Mouse (Mus musculus): Measurements from ENCODE around the gene Fxyd5. TPM values are rescaled to one million over a fixed set of nuclear protein-coding genes. Genes with fewer than 3 reads are reported as not detected.
A peak's percentile ranks its signal among the peaks of the same experiment; 100 is the strongest.

Gene Fxyd5
- 8.0 and 8.1 TPM in 2 replicates for polyA plus RNA-seq (2016; fragmentation: Nextera tagmentation; extraction: Ambion mirVana)

DNA sequence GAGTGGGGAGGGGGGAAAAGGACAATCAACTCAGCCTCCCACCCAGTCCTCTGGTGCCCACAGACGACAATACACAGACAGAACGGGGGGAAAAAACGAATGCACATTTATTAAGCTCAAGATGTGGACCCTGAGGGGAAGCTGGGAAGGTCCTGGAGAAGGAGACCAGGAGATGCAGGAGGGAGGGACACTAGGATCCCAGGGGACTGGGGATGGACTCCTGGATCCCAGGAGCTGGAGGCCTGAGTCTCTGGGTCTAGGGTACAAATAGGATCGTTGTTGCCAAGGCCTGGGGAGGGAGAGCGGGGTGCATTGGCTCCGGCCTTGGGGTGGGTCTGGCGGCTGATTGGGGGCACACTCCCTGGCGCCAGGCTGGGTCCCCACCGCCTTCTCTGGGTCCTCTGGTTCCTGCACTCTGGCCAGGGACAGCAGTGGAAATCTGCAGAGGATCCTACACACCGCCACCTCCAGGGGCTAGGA, at the start of gene Fxyd5:
Gene Fxyd5, minus strand, starts transcription at position 51 of the 480 bp plus-strand sequence.
- 37% methylated on average over 10 of the region's 10 CpGs for whole genome bisulfite sequencing
- H3K9me3 ChIP-seq (replicated peaks): no peaks in the 10 kb centered on the region
- DNase-seq (ENCODE audit: low spot score): no peak
- no peaks in the 10 kb centered on the region for H3K36me3 ChIP-seq
- H3K4me3 ChIP-seq: peak within 1 kb of the TSS; percentile 39
- H3K27ac ChIP-seq: peak within 1 kb of the TSS; percentile 12; the same call in 1 of the 2 replicates
- peaks cover 75% of the 10 kb centered on the region for H3K27me3 ChIP-seq (ENCODE audit: low read depth, poor library complexity, severe bottlenecking)
- H3K4me1 ChIP-seq: peaks cover 13% of the 10 kb centered on the region

DNA sequence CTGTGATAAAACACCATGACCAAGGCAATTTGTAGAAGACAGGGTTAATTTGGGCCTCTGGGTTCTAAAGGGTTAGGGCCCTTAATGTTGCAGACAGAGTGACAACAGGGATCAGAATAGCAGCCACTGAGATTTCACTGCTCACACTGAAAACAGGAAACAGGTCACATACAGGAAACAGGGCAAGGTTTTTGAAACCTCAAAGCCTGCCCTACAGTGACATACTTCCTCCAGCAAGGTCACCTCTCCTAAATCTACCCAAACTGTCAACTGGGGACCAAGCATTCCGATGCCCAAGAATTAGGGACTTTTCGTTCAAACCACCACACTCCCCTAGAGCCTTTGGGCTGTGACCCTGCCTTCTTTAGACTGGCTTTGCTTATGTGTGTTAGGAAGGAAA, 47.4 kb upstream of the Fxyd5 start:
- no peak for DNase-seq (ENCODE audit: low spot score)
- Histone ChIP-seq H3K4me1 (peaks cover 6% of the 10 kb centered on the region; the same call in 1 of the 2 replicates), H3K4me3 (no peak overlapping the region), H3K9me3 (replicated peaks) (no peaks in the 10 kb centered on the region), H3K36me3 (no peaks in the 10 kb centered on the region), H3K27me3 (ENCODE audit: low read depth, poor library complexity, severe bottlenecking) (no peaks in the 10 kb centered on the region), H3K27ac (no peak overlapping the region)
- WGBS: 80% methylated on average over 2 of the region's 2 CpGs

DNA sequence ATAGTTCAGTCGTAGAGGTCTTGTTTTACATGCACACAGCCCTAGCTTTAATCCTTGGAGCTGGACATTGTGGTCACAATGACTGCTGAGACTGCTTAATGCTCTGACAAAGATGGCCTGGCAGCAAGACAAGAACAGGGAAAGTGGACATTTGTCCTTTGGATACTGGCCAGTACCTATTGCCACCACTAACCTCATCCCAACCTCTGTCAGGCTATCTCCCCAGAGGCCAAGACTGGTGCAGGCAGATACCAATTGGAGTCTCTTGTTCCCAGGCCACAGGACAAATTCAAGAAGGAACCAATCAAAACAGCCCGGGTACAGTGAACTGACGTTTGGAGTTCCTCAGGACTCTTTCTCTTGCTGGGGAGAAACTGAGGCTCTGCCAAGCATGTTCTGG, 45.9 kb upstream of the Fxyd5 start:
- no peaks in the 10 kb centered on the region for H3K27me3 ChIP-seq (ENCODE audit: low read depth, poor library complexity, severe bottlenecking)

DNA sequence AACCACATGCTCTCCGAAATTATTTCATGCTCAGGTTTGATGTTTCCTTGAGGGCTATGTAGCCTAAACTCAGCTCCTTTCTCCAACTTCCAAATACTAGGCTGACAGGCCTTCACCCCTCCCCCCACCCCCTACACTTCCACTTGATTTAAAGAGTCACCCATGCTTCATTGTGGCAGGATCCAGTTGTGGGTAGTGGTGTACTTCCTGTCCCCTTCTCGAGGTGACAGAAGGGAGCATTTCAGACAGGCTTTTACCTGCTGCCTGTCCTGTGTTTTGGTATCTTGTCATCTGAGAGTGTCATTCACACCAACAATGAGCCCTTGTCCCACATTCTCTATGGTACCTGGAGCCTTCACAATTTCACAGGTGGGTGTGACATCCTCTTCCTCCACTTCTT, 45.0 kb upstream of the Fxyd5 start:
- no peaks in the 10 kb centered on the region for H3K9me3 ChIP-seq (replicated peaks)
- 56% methylated on average over 2 of the region's 2 CpGs for WGBS
- H3K27ac ChIP-seq: no peak overlapping the region
- H3K4me1 ChIP-seq: peaks cover 20% of the 10 kb centered on the region; the same call in 1 of the 2 replicates
- no peaks in the 10 kb centered on the region for H3K27me3 ChIP-seq (ENCODE audit: low read depth, poor library complexity, severe bottlenecking)
- no peak for DNase-seq (ENCODE audit: low spot score)
- H3K4me3 ChIP-seq: no peak overlapping the region
- no peaks in the 10 kb centered on the region for H3K36me3 ChIP-seq

More for the DNA sequence above, 45.9 kb upstream of the Fxyd5 start:
- Histone ChIP-seq H3K36me3 (no peaks in the 10 kb centered on the region), H3K27ac (no peak overlapping the region), H3K4me1 (peaks cover 14% of the 10 kb centered on the region; the same call in 1 of the 2 replicates), H3K9me3 (replicated peaks) (no peaks in the 10 kb centered on the region), H3K4me3 (no peak overlapping the region)
- no peak for DNase-seq (ENCODE audit: low spot score)
- 80% methylated on average over 3 of the region's 3 CpGs for WGBS

DNA sequence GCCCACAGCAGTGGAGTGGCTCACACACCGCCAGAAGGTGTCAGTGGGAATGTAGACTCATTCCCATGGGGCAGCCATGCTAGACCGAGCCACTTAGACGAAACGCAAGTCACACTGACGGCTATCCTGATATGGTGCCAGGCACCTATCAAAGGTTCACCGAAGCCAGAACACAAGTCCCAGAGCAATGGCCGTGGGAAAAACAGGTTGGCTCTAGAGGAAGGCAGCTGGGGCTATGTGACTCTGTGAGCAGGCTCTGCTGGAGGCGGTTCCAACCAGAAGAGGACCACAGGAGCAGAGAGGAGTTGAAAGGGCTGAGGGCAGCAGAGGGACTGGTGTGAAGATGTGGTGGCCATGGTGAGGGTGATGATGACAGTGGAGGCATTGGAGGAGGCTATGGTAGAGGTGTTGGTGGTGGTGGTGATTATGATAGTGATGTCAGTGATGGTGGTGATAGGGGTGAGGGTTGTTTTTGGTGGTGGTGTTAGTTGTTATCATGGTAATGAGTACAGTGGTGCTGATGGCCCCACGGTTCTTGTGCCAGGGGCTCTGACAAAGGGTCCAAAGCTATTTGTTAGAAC, 44.0 kb upstream of the Fxyd5 start:
- Histone ChIP-seq H3K27me3 (ENCODE audit: low read depth, poor library complexity, severe bottlenecking) (no peaks in the 10 kb centered on the region), H3K9me3 (replicated peaks) (no peaks in the 10 kb centered on the region), H3K27ac (peak overlapping the region; percentile 42; the same call in 1 of the 2 replicates), H3K36me3 (no peaks in the 10 kb centered on the region), H3K4me1 (peaks cover 20% of the 10 kb centered on the region; the same call in 1 of the 2 replicates), H3K4me3 (no peak overlapping the region)
- no peak for DNase-seq (ENCODE audit: low spot score)
- WGBS: 91% methylated on average over 9 of the region's 9 CpGs

DNA sequence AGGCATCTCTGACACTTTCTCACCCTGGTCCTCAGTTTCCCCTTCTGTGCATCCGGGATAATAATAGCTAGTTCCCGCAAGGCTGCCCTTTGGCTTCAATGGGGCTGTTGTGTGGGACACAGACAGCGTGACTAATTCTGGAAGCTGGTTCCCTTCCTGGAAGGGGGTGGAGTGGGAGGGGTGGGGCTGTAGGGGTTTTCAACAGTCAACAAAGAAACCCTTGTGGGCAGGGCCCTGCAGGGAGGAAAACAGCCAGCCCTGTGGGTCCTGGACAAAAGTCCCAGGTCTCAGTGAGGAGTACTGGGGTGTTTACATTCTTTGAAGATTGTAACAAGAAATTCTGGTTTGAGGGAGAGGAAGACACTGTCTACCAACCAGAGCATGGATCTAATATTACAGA, 42.9 kb upstream of the Fxyd5 start:
- H3K27me3 ChIP-seq (ENCODE audit: low read depth, poor library complexity, severe bottlenecking): no peaks in the 10 kb centered on the region
- DNase-seq (ENCODE audit: low spot score): no peak
- no peak overlapping the region for H3K4me3 ChIP-seq
- no peaks in the 10 kb centered on the region for H3K36me3 ChIP-seq
- 65% methylated on average over 3 of the region's 3 CpGs for WGBS
- peak overlapping the region; percentile 42; the same call in 1 of the 2 replicates for H3K27ac ChIP-seq
- no peaks in the 10 kb centered on the region for H3K9me3 ChIP-seq (replicated peaks)
- H3K4me1 ChIP-seq: peaks cover 20% of the 10 kb centered on the region; the same call in 1 of the 2 replicates

DNA sequence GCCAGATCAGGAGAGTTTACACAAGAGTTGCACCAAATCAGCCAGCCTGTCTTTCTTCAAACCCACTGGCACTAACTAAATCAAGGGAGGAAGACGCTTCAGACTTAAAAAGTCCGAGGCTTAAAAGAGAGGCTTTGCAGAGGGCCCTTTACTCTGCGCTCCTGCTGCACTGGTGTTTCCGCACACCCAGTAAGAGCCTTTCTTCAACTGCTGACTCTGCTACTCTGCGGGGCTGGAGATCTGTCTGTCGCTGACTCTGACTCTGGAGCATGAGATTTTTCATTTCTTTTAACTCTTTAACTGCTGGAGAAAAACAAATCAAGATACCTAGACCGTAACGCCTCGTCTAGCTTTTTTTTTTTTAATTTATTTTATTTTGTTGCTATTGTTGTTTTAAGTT, 41.9 kb upstream of the Fxyd5 start:
- Histone ChIP-seq H3K4me1 (peaks cover 20% of the 10 kb centered on the region; the same call in 1 of the 2 replicates), H3K9me3 (replicated peaks) (no peaks in the 10 kb centered on the region), H3K36me3 (no peaks in the 10 kb centered on the region), H3K4me3 (no peak overlapping the region), H3K27me3 (ENCODE audit: low read depth, poor library complexity, severe bottlenecking) (no peaks in the 10 kb centered on the region), H3K27ac (peak overlapping the region; percentile 10; the same call in 1 of the 2 replicates)
- 64% methylated on average over 9 of the region's 9 CpGs for WGBS
- no peak for DNase-seq (ENCODE audit: low spot score)

DNA sequence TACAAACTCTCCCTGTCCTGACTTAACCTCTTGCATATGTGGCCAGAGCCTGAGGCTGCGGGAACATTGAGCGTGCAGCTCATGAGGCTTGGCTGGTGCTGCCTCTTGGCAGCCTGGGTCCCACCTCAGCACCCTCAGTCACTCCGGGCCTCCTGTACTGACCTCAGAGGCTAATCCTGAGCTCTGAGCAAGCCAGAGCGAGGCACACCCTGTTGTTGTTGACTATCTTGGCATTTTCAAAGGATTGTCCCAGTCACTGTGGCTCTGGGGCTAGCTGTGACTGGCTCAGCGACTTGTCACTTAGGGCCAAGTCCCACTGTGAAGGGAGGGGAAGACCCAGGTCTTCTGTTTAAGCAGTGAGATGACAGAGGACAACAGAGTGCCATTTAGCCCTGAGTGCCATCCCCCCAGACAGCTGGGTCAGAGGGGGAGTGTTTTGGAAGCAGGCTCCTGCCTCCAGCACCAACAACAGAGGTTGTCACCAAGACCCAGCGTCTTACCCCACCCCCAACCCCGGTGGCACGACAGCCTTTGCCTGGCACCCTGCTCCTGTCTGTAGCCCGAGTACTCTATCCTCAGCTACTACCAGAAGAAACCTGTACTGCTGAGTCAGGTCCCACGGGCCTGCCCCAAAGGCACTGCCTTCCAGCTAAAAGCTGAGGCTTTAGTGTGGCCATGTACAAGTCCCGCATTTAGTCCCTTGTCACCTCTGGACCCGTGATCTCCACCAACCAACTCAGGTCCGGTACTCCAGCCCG, 40.7 kb upstream of the Fxyd5 start:
- H3K36me3 ChIP-seq: no peaks in the 10 kb centered on the region
- peak overlapping the region; percentile 38; the same call in 1 of the 2 replicates for H3K27ac ChIP-seq

DNA sequence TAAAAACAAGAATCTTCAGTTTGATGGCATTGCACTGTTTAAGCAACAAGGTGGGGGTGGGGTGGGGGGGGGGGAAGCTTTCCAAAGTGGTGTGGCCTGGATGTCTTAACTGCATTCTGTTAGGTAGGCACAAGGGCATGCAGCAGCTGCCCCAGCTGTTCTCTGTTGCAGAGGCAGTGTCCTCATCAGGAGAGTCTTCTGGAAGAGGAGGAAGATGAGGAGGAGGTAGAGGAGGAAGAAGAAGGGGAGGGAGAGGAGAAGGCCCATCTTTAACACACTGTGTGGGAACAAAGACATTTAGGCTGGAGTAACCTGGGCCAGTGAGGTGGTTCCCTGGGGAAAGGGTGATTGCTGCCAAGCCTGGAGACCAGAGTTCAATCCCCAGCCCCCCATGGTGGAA, 39.8 kb upstream of the Fxyd5 start:
- no peak for DNase-seq (ENCODE audit: low spot score)
- Histone ChIP-seq H3K27ac (no peak overlapping the region), H3K36me3 (no peaks in the 10 kb centered on the region), H3K4me3 (no peak overlapping the region), H3K4me1 (peaks cover 32% of the 10 kb centered on the region), H3K9me3 (replicated peaks) (no peaks in the 10 kb centered on the region), H3K27me3 (ENCODE audit: low read depth, poor library complexity, severe bottlenecking) (no peaks in the 10 kb centered on the region)

More for the DNA sequence above, 40.7 kb upstream of the Fxyd5 start:
- DNase-seq (ENCODE audit: low spot score): no peak
- Histone ChIP-seq H3K4me1 (peaks cover 22% of the 10 kb centered on the region; the same call in 1 of the 2 replicates), H3K4me3 (no peak overlapping the region), H3K27me3 (ENCODE audit: low read depth, poor library complexity, severe bottlenecking) (no peaks in the 10 kb centered on the region), H3K9me3 (replicated peaks) (no peaks in the 10 kb centered on the region)
- WGBS: 65% methylated on average over 14 of the region's 14 CpGs

DNA sequence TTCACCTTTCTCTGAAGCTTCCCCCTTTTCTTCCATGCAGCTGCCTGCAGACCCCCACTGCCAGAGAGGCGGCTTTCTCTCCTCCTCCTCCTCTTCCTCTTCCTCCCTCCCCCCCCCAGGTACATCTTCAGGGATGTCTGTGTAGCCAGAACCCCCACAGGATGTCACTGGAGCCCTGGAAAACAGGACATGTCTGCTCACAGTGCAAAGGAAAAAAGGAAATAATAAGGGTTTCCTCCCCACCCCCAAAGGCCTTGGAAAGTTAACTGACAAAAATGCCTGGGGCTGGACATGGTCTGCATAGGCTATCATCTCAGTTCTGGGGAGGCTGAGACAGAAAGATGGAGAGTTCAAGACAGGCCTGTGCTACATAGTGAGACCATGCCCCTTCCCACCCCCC, 38.8 kb upstream of the Fxyd5 start:
- peaks cover 42% of the 10 kb centered on the region for H3K4me1 ChIP-seq

DNA sequence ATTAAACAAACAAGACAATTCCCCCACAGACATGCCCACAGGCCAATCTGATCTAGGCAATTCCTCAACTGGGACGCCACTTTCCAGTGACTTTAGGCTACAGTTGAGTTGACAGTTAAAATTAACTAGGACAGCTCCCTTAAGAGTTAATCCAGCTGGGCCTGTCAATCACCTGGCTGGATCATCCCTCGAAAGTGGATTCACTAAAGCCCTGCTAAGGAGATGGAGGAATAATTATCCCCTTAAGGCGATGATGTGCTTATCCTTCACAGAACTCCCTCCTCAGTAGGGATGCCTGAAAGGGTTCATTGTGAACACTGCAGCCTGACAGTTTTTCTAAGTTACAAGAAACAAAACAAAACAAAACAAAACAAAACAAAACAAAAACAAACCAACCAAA, 38.3 kb upstream of the Fxyd5 start:
- Histone ChIP-seq H3K36me3 (no peaks in the 10 kb centered on the region), H3K4me3 (no peak overlapping the region), H3K9me3 (replicated peaks) (no peaks in the 10 kb centered on the region), H3K4me1 (peaks cover 45% of the 10 kb centered on the region), H3K27me3 (ENCODE audit: low read depth, poor library complexity, severe bottlenecking) (no peaks in the 10 kb centered on the region), H3K27ac (no peak overlapping the region)
- WGBS: 72% methylated on average over 3 of the region's 3 CpGs
- no peak for DNase-seq (ENCODE audit: low spot score)

More for the DNA sequence above, 38.8 kb upstream of the Fxyd5 start:
- no peaks in the 10 kb centered on the region for H3K9me3 ChIP-seq (replicated peaks)
- no peak for DNase-seq (ENCODE audit: low spot score)
- H3K27ac ChIP-seq: no peak overlapping the region
- no peaks in the 10 kb centered on the region for H3K27me3 ChIP-seq (ENCODE audit: low read depth, poor library complexity, severe bottlenecking)
- no peaks in the 10 kb centered on the region for H3K36me3 ChIP-seq
- WGBS: 50% methylated on average over 1 of the region's 1 CpGs
- H3K4me3 ChIP-seq: no peak overlapping the region

DNA sequence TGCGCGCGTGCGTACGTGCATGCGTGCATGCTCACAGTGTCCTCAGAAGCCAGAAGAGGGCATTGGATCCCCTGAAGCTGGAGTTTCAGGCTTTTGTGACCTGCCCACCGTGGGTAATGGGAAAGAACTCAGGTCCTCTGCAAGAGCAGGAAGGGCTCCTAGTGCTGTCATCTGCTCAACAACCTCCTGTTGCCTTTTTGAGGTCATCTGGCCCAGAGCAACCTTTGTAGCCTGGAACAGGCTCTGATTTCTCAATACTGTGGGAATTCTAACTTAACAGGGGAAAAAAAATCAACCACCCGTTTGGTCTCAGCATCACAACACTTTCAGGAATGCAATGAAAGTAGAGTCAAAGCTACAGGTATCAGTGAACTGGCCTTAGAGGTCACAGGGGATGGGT, 37.4 kb upstream of the Fxyd5 start:
- H3K27me3 ChIP-seq (ENCODE audit: low read depth, poor library complexity, severe bottlenecking): no peaks in the 10 kb centered on the region
- H3K9me3 ChIP-seq (replicated peaks): no peaks in the 10 kb centered on the region
- H3K4me3 ChIP-seq: no peak overlapping the region
- peaks cover 39% of the 10 kb centered on the region for H3K4me1 ChIP-seq
- H3K36me3 ChIP-seq: no peaks in the 10 kb centered on the region
- DNase-seq (ENCODE audit: low spot score): no peak
- H3K27ac ChIP-seq: no peak overlapping the region
- 90% methylated on average over 8 of the region's 8 CpGs for WGBS

DNA sequence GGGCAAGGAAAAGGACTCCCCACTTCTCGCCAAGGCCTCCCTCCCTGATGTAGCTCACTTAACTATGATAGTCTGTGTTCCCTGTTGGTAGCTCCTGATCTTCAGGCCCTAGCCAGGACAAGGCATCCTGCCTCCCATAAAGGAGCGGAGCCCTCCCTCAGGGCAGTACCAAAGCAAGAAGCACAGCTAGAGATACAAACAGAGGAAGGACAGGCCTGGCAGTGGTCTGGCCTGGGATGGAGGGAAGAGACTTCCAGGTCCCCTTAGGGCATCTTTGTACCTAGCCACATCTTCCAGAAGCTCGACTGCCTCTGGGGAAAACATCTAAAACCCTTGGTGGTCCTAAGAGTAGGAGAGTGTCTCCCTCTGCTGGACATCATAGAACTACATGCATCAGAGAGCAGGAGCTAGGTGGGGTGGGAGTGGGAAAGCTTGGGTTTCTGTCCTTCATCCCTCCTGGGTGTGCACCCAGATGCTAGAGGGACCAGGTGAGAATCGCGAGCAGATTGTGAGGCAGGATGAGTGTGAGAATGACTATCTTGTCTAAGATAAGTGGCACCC, 35.7 kb upstream of the Fxyd5 start:
- no peak for DNase-seq (ENCODE audit: low spot score)
- H3K4me1 ChIP-seq: peaks cover 35% of the 10 kb centered on the region

More for the DNA sequence above, 35.7 kb upstream of the Fxyd5 start:
- Histone ChIP-seq H3K36me3 (no peaks in the 10 kb centered on the region), H3K27ac (peak overlapping the region; percentile 70), H3K9me3 (replicated peaks) (no peaks in the 10 kb centered on the region), H3K27me3 (ENCODE audit: low read depth, poor library complexity, severe bottlenecking) (no peaks in the 10 kb centered on the region), H3K4me3 (no peak overlapping the region)
- 44% methylated on average over 5 of the region's 5 CpGs for WGBS
